Mouse (Mus musculus) MEL (cell line): Measurements from ENCODE around the gene Aplp2. TPM values are rescaled to one million over a fixed set of nuclear protein-coding genes. Genes with fewer than 3 reads are reported as not detected.
A peak's percentile ranks its signal among the peaks of the same experiment; 100 is the strongest.

ENCODE experiments used
- DNase-seq: peaks from one replicate; pipeline ENCODE4 v3.0.0; 2011; ENCODE audit warnings: low read depth, low spot score
- H3K27ac ChIP-seq: 2 replicates; pipeline ENCODE4 v1.5.1; 2012; ENCODE audit warnings: low read depth, mild to moderate bottlenecking, control low read depth, low read length, moderate library complexity; ENCODE audit not compliant: control insufficient read depth
- H3K27me3 ChIP-seq, 2 experiments: fragments of 150-350 bp in 1 of 2; sonication (generic) in 1 of 2; 2 replicates each; pipeline ENCODE4 v1.6.1; 2012; ENCODE audit warnings: low read length in 2 of 2, mild to moderate bottlenecking in 2 of 2, improper control_type of control experiment in 1 of 2, moderate library complexity in 1 of 2; ENCODE audit not compliant: insufficient read depth in 2 of 2, control insufficient read depth in 1 of 2
- H3K36me3 ChIP-seq, 2 experiments: 2 replicates each; pipeline ENCODE4 v1.6.1; 2012 to 2014; ENCODE audit warnings: low read length in 2 of 2, improper control_type of control experiment in 1 of 2, inconsistent platforms in 1 of 2, mild to moderate bottlenecking in 1 of 2; ENCODE audit not compliant: insufficient read depth in 2 of 2, control insufficient read depth in 1 of 2
- H3K4me1 ChIP-seq, 2 experiments: fragments of 150-350 bp in 1 of 2; sonication (generic) in 1 of 2; 2 replicates each; pipeline ENCODE4 v1.6.1; 2012; ENCODE audit warnings: low read length in 2 of 2, improper control_type of control experiment in 1 of 2, mild to moderate bottlenecking in 1 of 2; ENCODE audit not compliant: insufficient read depth in 2 of 2, control insufficient read depth in 1 of 2
- H3K4me3 ChIP-seq, 2 experiments: fragments of 150-350 bp in 1 of 2; sonication (generic) in 1 of 2; 2 replicates each; pipeline ENCODE4 v1.5.1; 2012; ENCODE audit warnings: low read depth in 2 of 2, low read length in 2 of 2, mild to moderate bottlenecking in 2 of 2, moderate library complexity in 2 of 2, control low read depth in 1 of 2, improper control_type of control experiment in 1 of 2; ENCODE audit not compliant: control insufficient read depth in 1 of 2, insufficient read depth in 1 of 2
- H3K79me2 ChIP-seq: 2 replicates; pipeline ENCODE4 v1.6.1; 2012; ENCODE audit warnings: mild to moderate bottlenecking, low read length, moderate library complexity; ENCODE audit not compliant: control insufficient read depth, poor library complexity, insufficient read depth
- H3K9ac ChIP-seq: 2 replicates; pipeline ENCODE4 v1.6.1; 2012; ENCODE audit warnings: low read depth, mild to moderate bottlenecking, control low read depth, low read length, moderate library complexity; ENCODE audit not compliant: control insufficient read depth, poor library complexity, severe bottlenecking
- H3K9me3 ChIP-seq: fragments of 150-350 bp; sonication (generic); replicated peaks from 2 replicates; pipeline ENCODE4 v1.6.1; 2012; ENCODE audit warnings: mild to moderate bottlenecking, low read length, improper control_type of control experiment, moderate library complexity; ENCODE audit not compliant: insufficient read depth
- CHD1 ChIP-seq: IDR thresholded peaks from 2 replicates; pipeline ENCODE4 v1.6.1; 2012; ENCODE audit warnings: low read depth, mild to moderate bottlenecking, inconsistent platforms, low read length, improper control_type of control experiment
- CHD2 ChIP-seq: IDR thresholded peaks from 2 replicates; pipeline ENCODE4 v1.6.1; 2011; ENCODE audit warnings: low read length, improper control_type of control experiment
- ETS1 ChIP-seq: IDR thresholded peaks from 2 replicates; pipeline ENCODE4 v1.6.1; 2012; ENCODE audit warnings: low read depth, mild to moderate bottlenecking, inconsistent platforms, low read length, improper control_type of control experiment, moderate library complexity
- GABPA ChIP-seq: IDR thresholded peaks from 2 replicates; pipeline ENCODE4 v1.6.1; 2012; ENCODE audit warnings: low read depth, mild to moderate bottlenecking, inconsistent platforms, low read length, improper control_type of control experiment, moderate library complexity
- GATA1 ChIP-seq: IDR thresholded peaks from 2 replicates; pipeline ENCODE4 v1.6.1; 2011; ENCODE audit warnings: low read depth, low read length, improper control_type of control experiment
- HCFC1 ChIP-seq: IDR thresholded peaks from 2 replicates; pipeline ENCODE4 v1.6.1; 2012; ENCODE audit warnings: low read depth, mild to moderate bottlenecking, inconsistent platforms, low read length, improper control_type of control experiment, moderate library complexity
- JUND ChIP-seq: IDR thresholded peaks from 2 replicates; pipeline ENCODE4 v1.6.1; 2011; ENCODE audit warnings: low read depth, mild to moderate bottlenecking, improper control_type of control experiment, low read length
- KAT2A ChIP-seq: conservative IDR thresholded peaks from 2 replicates; pipeline ENCODE4 v1.6.1; 2012; ENCODE audit warnings: low read depth, low read length, improper control_type of control experiment, inconsistent platforms
- MAFK ChIP-seq: IDR thresholded peaks from 2 replicates; pipeline ENCODE4 v1.6.1; 2011; ENCODE audit warnings: low read depth, mild to moderate bottlenecking, low read length, improper control_type of control experiment, borderline replicate concordance
- MXI1 ChIP-seq: IDR thresholded peaks from 2 replicates; pipeline ENCODE4 v1.6.1; 2011; ENCODE audit warnings: mild to moderate bottlenecking, low read depth, low read length, improper control_type of control experiment
- MYB ChIP-seq: IDR thresholded peaks from 2 replicates; pipeline ENCODE4 v1.6.1; 2011; ENCODE audit warnings: mild to moderate bottlenecking, low read depth, low read length, improper control_type of control experiment
- MYC ChIP-seq: IDR thresholded peaks from 2 replicates; pipeline ENCODE4 v1.6.1; 2011; ENCODE audit warnings: low read depth, mild to moderate bottlenecking, low read length, improper control_type of control experiment, moderate library complexity
- NELFE ChIP-seq: IDR thresholded peaks from 2 replicates; pipeline ENCODE4 v1.6.1; 2011; ENCODE audit warnings: low read depth, low read length, improper control_type of control experiment
- POLR2AphosphoS2 ChIP-seq: IDR thresholded peaks from 2 replicates; pipeline ENCODE4 v1.6.1; 2011; ENCODE audit warnings: low read length, improper control_type of control experiment
- POLR2AphosphoS5 ChIP-seq: IDR thresholded peaks from 2 replicates; pipeline ENCODE4 v1.6.1; 2012; ENCODE audit warnings: low read depth, borderline replicate concordance, mild to moderate bottlenecking, inconsistent platforms, low read length, moderate library complexity, mixed read lengths
- RAD21 ChIP-seq: IDR thresholded peaks from 2 replicates; pipeline ENCODE4 v1.6.1; 2011; ENCODE audit warnings: mild to moderate bottlenecking, low read depth, low read length, improper control_type of control experiment
- RCOR1 ChIP-seq: IDR thresholded peaks from 2 replicates; pipeline ENCODE4 v1.6.1; 2012; ENCODE audit warnings: low read depth, mild to moderate bottlenecking, inconsistent platforms, low read length, improper control_type of control experiment
- SMC3 ChIP-seq: IDR thresholded peaks from 2 replicates; pipeline ENCODE4 v1.6.1; 2011; ENCODE audit warnings: low read depth, low read length, improper control_type of control experiment
- TBP ChIP-seq: IDR thresholded peaks from 2 replicates; pipeline ENCODE4 v1.8.0; 2011; ENCODE audit warnings: low read depth, low read length, improper control_type of control experiment
- UBTF ChIP-seq: IDR thresholded peaks from 2 replicates; pipeline ENCODE4 v1.6.1; 2012; ENCODE audit warnings: low read depth, mild to moderate bottlenecking, inconsistent platforms, low read length, improper control_type of control experiment, moderate library complexity, borderline replicate concordance; ENCODE audit not compliant: insufficient read depth
- USF2 ChIP-seq, 2 experiments: IDR thresholded peaks; 2 replicates each; pipeline ENCODE4 v1.6.1; 2011 to 2012; ENCODE audit warnings: improper control_type of control experiment in 2 of 2, low read length in 2 of 2, borderline replicate concordance in 1 of 2, inconsistent platforms in 1 of 2, low read depth in 1 of 2, mild to moderate bottlenecking in 1 of 2; ENCODE audit not compliant: insufficient read depth in 1 of 2
- ZC3H11A ChIP-seq: IDR thresholded peaks from 2 replicates; pipeline ENCODE4 v1.6.1; 2012; ENCODE audit warnings: low read depth, mild to moderate bottlenecking, inconsistent platforms, low read length, improper control_type of control experiment
- ZKSCAN1 ChIP-seq: IDR thresholded peaks from 2 replicates; pipeline ENCODE4 v1.6.1; 2012; ENCODE audit warnings: low read depth, mild to moderate bottlenecking, inconsistent platforms, low read length, improper control_type of control experiment, moderate library complexity
- ZMIZ1 ChIP-seq: IDR thresholded peaks from 2 replicates; pipeline ENCODE4 v1.6.1; 2012; ENCODE audit warnings: low read depth, mild to moderate bottlenecking, inconsistent platforms, low read length, improper control_type of control experiment, moderate library complexity
- polyA plus RNA-seq, 2 experiments: library from polyadenylated mRNA; stranded (reverse) in 1 of 2; unstranded in 1 of 2; fragments of >175 nt in 1 of 2; fragments of >200 nt in 1 of 2; gene quantifications; 2 replicates each; pipeline versions ENCODE4 v1.2.1 to v1.2.4; 2012; ENCODE audit warnings: low replicate concordance in 2 of 2, low read depth in 1 of 2; ENCODE audit not compliant: insufficient read length in 2 of 2, insufficient read depth in 1 of 2, missing spikeins in 1 of 2
- total RNA-seq: library from RNA; depleted of rRNA; stranded (reverse); fragments of 300-350 nt; gene quantifications from 2 replicates; pipeline ENCODE4 v1.2.3, GENCODE M21; 2012

The Aplp2 gene
- total and polyA plus RNA-seq, 3 experiments = 37.6 to 60.6 TPM; not detected in 1

DNA sequence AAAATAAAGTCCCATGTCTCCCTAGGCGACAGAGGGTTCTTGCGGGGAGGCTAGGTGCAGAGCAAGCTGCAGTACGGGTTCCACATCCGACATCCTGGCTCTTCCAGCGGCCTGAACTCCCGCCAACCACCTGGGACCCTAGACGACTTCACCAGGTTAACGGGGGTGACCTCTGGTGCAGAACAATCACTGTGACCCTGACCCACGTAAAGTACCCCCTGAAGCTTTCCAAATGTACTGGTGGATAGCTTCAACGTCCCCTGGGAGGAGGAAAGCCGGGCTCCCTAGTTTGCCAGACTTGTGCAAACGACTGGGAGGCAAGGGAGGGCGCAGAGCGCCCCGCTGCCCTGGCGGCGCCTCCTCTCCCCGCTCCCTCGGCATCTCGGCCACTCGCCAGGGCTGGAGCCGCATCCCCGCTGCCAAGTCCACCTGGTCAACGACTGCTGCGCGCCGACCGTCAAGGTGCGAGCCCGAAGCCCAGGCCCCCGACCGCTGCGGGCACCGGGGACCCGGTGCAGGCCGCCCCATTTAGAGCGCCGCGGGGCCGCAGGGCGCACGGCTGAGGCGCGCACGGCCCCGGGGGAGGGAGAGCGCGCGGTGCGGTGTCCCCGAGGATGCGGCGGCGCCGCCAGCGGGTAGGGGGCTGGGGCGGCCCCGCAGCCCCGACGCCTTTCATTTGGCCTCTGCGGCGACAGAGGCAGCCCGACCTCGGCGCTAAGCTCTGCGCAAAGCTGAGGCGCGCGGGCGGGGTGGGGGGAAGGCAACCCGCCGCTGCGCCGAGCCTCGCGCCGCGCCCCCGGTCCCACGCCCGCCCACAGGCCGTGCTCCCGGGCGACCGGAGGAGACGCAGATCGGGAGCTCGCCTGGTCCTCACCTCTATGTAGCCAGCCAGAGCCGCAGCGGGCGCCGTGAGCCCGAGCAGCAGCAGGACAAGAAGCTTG, 596 bp downstream of the Aplp2 start:
- DNase-seq = peak; percentile 66
- Histone ChIP-seq H3K9ac (peak overlapping the region; percentile 93), H3K4me1 (peaks cover 4 to 16% of the 10 kb centered on the region in 2 experiments; a peak in 3 of 4 replicates), H3K27me3 (no peaks in the 10 kb centered on the region)
- TF ChIP-seq TBP (peak; percentile 59), JUND (no peak), SMC3 (no peak), MYB (no peak), UBTF (0 out of 2 replicates have a peak, but pooled peaks have one; percentile 71), GATA1 (no peak), RAD21 (no peak), MAFK (no peak), ZC3H11A (no peak), MXI1 (peak; percentile 45; the same call in 1 of the 2 replicates), KAT2A (no peak), ZMIZ1 (no peak), HCFC1 (no peak), GABPA (no peak), CHD2 (no peak), POLR2AphosphoS5 (no peak), RCOR1 (no peak), ETS1 (no peak), POLR2AphosphoS2 (no peak), MYC (no peak), CHD1 (no peak), ZKSCAN1 (no peak), NELFE (no peak), USF2 (IDR thresholded peaks at IDR 0.05; ENCODE audit: borderline replicate concordance in 1 of 2, insufficient read depth in 1 of 2, low read depth in 1 of 2, low read length in 2 of 2) (no peak)
- TF ChIP-seq, all 39 proteins: peak for 3
- Histone ChIP-seq H3K9me3 (no peaks in the 10 kb centered on the region), H3K36me3 (peaks cover 0 to 11% of the 10 kb centered on the region in 2 experiments; a peak in 2 of 4 replicates), H3K27ac (peak overlapping the region; percentile 27; the same call in 1 of the 2 replicates), H3K4me3 (peak overlapping the region; percentile 81 to 99), H3K79me2 (peaks cover 16% of the 10 kb centered on the region)
